Mouse (Mus musculus) layer of hippocampus, adult 18-20 months (tissue): Measurements from ENCODE around the gene C8a. TPM values are rescaled to one million over a fixed set of nuclear protein-coding genes. Genes with fewer than 3 reads are reported as not detected.

Experiments used
- DNase-seq, 2 experiments: peaks; one replicate each; pipeline ENCODE4 v3.0.0; 2022; ENCODE audit warnings: low spot score in 2 of 2
- long read RNA-seq: library from polyadenylated mRNA; stranded (forward); transcript quantifications from one replicate; pipeline ENCODE4 v2.0.0, GENCODE M21; 2021
- total RNA-seq, 2 experiments: library from RNA; stranded (reverse); gene quantifications; 2 replicates each; pipeline ENCODE4 v1.2.3; 2021

C8a gene
- not detected for total RNA-seq
- long read RNA-seq = 0 reads

DNA sequence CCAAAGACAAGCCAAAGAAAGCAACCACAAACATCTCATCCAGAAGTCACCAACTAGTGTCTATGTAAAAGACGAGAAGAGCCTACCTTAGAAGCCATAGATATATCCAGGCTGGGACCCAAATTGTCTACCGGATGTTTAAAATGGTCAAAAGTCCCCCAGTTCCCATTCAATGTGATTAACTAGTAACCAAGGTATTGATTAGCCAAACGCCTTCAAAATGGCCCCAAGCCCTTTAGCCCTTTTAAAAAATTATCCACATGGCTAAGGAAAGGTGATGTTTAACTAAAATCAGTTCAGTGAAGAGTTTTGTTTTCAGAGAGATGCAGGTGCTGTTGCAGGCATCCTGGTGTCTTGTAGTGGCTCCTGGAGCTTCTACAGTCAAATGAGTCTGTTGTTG is at the start of gene C8a:
TSS of gene C8a (minus strand) at position 76 of the 400 bp plus-strand sequence.
- DNase-seq = no peak

DNA sequence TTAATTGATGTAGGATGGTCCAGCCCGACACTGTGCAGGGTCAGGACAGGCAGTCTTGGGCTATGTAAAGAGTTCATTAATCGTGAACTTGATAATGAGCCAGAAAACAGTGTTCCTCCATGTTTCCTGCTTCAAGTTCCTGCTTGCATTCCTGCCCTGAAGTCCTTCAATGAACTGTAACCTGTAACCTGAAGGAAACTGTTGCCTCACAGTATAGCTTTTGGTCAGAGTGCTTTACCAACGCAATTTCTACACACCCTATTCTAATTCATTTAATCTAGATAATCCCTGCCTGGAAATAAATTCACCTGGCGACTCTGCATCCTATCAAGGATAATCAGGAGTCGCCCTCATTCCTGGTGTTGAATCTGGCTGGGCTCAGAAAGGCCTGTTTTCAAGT is 49.2 kb upstream of the C8a start:
- DNase-seq = no peak

DNA sequence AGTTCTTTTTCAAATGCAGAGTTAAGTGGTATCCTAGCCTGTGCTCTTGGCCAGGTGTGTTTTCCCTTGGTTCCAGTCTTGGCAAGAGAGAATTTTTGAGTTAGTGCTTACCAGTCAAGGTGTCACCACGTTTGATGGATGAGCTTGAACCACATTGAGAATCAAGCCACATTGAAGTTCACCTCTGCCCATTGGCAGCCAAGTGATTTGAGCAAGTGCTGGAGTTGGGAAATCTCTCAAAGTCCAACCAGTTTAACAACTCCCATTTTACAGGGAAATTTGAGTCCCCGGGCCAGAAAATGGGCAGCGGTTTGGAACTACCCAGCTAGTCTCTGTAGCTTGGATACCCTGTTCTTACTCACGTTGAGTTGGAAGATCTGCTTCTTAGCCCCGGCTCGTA is 41.8 kb upstream of the C8a start:
- no peak for DNase-seq

DNA sequence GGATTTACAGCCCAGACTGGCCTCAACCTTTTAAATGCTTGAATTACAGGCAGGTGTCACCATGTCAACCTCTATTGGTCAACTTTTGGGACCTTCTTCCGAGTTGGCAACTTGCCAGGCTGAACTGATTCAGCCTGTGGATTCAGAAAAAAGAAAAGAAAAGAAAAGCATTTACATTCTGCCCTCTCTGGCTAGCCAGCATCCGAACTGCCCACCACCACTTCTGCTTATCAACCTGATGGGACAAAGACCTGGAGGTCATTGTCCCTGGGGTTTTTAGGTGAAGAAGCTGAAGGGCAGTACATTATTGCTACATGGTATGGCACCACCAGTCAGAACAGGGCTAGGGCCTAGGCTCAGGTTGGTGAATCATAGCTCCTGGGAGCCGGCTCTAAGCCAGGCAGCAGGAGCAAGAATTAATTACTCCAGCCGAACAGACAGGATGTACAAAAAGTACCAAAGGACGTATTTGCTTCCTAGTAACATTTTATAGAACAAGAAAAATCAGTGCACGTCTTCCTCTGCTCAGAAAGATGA is 38.6 kb upstream of the C8a start:
- peak in 1 of 2 experiments; percentile 19 for DNase-seq

DNA sequence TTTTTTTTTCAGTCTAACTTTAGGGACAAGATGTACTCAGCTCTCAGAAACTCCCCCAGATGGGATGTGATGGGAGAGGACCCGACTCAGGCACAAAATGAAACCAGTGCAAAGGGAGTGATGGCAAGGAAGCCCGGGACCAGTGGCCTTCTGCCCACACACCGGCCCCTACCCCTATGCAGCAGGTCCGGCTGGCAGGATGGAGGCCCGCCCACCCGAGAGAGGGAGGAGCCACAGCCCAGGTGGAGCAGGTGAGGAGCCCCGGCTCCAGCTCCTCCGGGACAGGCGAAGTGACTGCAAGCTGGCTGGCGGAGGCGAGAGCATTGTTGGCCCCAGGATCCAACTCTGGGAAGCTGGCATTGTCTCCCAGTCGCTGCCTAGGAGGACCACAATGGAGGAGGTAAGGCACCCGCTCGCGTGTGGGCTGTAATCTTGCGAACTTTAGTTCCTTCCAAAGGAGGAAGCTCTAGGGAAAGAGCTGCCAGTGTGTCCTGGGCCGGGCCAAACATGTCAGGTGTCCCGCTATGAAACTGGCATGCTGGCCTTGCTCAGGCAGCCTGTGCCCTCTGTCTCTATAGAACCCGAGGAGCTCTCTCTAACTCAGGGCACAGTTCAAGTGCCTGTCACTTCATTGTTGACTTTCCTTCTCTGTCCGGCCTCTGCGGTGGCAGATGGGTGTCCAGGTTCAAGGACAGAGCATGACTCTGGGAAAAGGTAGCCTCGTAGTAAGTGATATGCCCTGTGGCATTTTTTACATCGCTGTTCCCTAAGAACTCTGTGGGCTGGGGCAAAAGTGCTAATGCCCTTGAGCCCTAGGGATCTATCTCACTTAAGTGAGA is 37.3 kb upstream of the C8a start, which contains the start of gene Fyb2:
TSS of gene Fyb2 (plus strand) at position 166 of the 839 bp plus-strand sequence.
- no peak for DNase-seq

DNA sequence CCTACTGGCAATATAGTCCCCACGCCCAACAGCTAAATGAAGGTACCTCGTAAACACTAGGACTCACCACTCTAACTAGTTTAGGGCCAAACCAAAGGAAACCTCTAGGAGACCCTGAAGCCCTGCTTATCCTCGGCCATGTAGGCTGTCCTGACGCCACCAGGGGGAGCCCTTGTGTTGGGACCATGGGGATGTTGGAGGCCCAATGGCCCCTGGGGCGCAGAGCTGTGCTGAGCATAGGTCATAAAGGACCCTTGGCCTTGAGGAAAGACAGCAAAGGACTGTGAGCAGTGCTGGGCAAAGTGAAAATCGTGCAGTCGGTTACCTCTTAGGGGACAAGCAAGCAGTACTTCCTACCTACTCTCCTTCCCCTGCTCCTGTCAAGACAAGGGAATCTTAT is 35.5 kb upstream of the C8a start:
- DNase-seq = peak; percentile 46 to 75

DNA sequence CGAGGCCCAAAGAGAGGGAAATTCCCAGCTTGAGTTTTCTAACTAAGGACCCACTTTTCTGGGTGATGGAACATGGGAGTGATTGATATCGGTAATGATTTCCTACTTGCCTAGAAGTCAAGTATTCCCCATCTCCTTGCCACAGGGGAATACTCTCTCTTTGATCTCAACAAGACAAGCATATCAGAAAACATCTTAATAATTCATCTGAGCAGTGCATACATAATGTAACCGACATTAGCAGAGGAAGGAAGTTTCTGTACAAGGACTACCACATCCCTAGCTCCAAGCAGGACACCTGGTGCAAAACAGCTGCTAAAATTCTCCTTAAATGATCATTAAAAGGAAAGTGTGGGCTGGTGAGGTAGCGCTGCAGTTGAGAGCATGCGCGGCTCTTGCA is 28.9 kb upstream of the C8a start:
- no peak for DNase-seq

DNA sequence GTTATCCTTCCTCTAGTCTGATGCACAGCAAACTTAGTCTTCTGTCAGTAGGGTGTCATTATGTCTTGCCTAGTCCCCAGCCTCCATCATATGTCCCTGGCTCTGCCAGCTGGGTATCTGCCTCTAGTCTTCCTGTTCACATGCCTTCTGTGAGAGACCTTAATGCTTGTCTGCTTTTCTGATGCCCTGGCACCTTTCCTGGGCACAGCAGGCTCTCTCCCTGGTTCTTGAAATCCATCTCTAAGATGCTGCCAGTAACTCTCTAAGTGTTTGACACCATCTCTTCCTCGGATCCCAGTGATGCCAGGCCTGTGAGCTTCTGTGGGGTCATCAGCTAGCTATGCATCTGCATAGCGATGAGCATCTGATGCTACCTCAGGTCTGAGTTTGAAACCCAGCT is 26.6 kb upstream of the C8a start:
- no peak for DNase-seq

DNA sequence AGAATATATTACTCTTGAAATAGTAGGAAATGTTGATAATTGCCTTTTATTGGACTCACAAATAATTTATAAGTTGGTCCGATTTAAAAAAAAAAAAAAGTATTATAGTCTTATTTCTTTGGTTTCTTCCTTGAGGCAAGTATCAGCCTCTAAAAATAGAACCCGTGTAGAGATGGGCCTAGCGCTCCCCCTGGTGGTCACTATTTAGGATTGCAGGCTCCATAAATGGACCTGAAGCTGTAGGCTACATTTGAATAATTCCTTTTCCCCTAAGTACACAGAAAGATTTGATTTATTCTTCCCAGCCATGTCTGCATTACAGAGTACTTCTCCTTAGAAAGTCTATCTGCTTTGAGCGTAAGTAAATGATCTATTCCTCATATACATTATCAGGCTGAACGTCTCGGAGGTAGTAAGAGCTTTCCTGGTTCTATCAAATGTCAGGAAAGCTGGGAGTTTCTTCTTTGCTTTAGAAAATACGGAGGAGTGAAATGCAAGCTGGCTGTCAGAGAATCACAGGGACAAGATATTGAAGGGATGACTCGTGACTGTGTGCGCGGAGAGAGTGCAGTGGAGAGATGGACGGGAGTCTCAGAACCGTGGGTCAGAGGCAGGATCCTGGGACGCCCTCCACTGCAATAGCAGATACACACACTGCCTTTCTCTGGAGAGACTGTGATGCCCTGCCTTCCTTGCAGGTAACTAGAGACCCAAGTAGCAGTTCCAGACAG is 18.0 kb upstream of the C8a start:
- DNase-seq = peak; percentile 27 to 82

DNA sequence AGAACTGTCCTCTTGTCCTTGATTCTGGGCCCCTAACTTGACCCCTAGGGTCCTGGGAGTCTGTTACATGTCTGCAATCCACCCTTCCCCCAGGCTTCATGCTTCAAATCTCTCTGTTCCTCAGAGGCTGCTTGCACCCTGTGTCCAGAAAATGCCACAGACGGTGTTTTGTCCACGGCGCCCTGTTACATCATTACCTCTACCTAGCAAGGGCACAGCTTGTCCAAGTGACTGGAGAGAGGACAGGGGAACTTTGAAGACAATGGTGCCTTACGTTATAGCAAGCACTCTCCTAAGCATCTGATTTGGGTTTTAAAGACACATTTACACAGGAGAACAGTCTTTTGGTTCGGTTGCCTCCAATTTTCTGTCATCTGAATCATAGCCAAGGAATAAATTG is 17.4 kb upstream of the C8a start:
- no peak for DNase-seq

DNA sequence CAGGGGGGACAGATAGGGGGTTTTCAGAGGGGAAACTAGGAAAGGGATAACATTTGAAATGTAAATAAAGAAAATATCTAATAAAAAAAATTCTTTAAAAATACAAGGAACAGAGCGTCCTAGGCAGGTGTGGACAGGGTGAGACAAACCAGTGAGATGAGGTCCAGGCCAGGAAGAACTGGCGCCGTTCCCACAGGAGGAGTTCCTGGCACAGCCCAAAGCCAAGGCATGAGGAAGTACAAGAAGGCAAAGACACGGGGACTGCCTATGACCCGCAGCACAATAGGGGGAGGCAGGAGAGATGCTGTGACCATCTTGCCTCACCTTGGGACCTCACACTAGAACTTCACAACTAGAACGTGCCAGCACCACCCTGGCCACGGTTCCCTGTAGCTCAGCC is 15.5 kb upstream of the C8a start:
- no peak for DNase-seq

DNA sequence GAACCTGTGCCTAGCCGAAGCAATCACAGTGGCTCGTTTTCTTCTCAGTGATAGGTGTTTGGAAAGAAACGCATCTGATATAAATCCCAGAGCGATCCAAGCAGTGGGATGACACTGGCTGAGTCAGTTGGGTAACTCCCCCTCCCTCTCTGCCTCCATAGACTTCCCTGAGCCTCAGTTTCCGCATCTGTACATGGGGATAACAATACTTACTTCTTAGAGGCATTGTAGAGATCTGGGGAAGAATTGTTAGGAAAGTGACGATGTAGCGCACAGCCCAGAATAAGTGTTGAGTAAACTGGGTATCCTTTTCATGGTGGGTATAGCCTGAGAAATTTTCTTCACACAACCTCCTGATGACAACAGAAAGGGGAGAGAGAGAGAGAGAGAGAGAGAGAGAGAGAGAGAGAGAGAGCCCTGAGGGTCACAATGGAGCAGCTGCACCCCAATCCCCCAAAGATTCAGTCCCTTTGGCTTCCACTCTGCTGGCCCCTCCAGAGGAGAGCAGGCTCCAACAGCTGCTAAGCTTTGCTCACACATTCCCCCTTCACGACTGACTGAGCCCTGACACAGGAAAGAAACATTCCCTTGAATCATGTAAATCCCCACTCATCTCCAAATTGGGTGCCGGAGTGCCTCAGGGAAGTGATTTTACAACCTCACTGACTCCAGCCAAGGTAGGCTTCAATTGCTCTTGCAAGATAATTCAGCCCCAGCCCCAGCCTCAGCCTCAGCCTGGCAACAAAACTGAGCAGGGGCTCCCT is 12.5 kb upstream of the C8a start:
- DNase-seq = no peak

DNA sequence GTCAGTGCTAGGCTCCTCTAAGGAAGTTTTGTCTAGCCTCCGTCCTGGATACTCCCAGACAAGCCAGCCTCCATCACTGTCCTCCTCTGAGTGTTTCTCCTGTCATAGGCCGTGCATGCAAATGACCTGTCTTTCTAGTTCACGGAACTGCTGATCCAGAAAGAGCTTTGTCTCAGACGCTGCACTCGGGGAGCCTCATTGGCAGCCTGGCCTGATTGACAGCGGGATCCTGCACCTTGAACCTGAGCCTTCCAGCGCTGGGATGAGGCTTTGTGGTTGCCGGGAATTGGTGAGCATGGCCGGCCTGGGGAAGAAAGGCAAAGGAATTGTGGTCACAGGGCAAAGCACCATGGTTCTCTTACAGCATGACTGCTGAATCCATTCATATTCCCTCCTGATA is 11.3 kb upstream of the C8a start:
- DNase-seq = no peak

DNA sequence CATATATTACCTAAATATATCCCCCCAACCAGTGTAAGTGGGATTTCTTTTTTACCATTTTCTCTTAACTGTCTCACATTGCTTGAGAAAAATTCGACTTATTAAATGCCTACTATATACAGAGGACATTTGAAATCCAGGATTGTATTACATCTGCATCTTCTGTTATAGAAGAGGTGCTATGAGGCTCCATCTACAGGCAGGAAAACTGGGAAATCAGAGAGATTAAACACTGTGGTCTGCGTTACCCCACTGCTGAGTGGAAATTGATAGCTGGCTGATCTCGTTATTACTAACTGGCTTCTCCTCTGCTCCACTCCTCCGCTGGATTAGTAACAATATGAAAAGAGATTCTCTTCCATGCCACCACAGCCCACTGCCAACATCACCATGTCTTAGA is 366 bp downstream of the C8a start:
- no peak for DNase-seq

DNA sequence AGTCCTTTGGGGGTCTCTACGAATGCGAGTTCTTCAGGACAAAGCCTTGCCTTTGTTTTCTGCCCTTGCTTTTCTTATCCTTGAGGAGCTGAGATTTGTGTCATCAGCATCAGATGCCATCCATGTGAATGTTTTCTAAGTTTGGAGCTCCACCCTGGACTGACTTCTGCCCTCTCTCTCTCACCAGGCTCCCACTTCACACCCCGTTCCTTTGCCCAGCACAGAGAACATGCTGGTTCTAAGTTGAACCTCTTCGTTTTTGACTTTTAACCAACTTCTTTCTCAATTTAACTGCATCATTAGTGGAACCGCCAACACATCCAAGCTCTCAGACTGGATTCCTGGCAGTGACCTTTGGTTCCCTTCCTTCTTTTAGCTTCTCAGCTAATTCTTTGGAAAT is 6.0 kb downstream of the C8a start:
- no peak for DNase-seq

DNA sequence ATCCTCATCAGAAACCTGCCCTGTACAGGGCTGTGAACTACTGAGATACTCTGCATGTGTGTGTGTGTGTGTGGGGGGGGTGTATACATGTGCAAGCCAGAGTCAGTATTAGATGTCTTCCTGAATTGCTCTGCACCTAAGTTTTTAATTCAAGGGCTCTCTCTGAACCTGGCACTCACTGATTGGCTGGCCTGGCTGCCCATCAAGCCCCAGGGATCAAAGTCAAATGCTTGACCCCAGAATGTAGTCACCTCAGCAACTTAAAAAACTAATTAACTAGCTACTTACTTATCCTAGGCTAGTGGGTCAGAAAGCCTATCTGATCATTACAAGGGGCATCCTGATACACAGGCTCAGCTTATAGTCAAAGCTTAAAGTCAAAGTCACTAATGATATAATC is 6.6 kb downstream of the C8a start:
- DNase-seq = no peak

DNA sequence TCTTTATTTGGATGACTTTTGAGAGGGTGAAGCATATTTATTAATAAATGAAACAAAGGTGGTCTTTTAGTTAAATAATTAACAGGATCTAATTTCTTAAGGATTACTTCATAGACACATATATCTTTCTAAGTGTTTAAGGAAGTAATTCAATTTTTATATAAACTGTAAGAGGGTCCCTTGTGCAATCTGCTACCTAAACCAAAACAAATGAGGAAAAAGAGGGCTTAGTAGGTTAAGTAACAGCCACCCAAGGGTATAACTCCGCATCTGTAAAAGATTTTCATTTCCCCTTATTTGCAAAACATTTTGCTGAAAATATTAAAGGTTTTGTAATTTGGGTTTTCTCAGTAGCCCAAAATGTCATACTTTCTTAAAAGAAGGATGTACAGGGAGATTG is 11.8 kb downstream of the C8a start:
- DNase-seq = no peak

DNA sequence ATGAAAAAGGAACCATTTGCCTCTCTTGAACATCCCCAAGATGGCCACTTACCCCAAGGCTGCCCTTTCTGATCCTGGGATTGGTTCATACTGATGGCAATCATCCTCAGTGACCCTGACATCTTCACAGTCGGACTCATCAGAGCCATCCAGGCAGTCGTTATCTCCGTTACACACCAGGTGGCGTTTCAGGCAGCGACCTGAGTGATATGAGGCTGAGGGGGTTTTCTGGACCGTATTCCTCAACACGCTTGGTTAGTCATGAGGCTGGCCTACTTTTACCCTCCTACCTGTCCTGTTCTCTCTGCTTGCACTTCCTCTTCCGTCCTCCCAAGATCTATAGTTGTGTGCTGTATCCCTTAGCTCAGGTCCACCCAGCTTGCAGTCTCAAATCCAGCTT is 15.0 kb downstream of the C8a start:
- no peak for DNase-seq

DNA sequence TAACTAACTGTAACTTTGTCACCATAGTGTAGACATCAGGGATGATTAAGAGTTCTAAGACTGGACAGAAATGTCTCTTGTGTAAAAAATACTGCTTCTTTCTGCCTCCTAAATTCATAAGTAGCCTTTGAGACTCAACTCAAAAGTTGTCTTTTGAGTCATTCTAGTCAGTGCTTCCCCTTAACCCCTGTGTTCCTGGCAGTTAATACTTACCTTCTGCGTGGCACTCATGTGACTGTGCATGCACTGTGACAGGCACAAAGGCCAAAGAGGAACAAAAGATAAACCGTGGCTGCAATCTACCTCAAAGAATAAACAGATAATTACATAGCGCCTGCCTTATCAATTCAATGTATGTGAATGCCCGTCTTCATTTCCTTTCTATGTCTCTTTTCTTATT is 18.4 kb downstream of the C8a start:
- no peak for DNase-seq

DNA sequence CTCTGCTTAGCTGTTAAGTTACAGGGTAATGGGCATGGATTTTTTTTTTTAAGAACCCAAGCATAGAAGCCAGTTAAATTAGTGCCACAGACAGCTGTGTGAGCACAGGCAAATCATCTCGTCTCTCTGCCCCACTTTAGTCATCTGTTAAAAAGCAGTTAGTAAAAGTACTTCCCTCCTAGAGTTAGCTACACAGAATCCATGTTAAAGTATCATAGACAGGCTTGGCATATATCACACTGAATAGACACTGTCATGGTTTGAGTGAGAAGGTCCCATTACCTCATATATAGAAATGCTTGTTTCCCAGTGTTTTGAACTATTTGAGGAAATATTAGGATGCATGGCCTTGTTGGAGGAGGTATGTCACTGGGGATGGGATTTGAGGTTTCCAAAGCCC is 19.2 kb downstream of the C8a start, which contains the start of gene Gm17662:
TSS of gene Gm17662 (plus strand) at position 301 of the 400 bp plus-strand sequence.
- DNase-seq = no peak

DNA sequence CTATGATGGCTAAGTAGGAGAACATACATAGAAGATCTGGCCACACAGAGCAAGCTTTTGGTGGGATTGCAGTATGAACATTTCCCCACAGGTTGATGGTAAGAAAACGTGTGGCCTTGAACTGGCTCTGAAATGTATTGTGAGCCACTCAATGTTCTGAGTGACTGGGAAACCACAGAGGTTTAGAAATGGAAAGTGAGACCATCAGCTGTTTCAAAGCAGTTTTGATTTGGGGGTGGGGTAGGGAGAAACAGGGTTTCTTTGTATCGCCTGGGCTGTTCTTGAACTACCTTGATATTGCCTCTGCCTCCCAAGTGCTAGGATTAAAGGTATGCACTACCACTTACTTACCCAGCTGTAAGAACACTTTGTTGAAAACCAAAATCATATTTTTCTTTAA is 21.0 kb downstream of the C8a start:
- DNase-seq = no peak

DNA sequence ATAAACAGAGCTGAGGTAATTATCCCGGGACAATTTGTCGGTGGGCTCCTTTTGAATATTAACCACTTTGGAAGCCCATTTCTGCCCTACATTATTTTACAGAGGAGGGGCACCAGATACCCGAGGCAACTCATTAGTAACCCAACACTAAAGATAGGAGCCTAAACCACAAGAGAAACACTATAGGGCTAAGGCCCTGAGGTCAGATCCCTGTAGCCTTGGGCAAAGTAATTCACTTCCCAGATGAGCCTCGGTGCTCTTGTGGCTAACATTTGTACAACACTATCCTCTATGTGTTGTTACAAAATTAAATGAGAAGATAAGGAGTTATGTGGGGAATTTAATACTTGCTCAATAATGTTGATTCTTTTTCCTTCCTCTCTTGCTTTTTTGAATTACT is 32.7 kb downstream of the C8a start:
- no peak for DNase-seq
